Mouse (Mus musculus) ZHBTc4 (cell line): Measurements from ENCODE around the gene Adgrl1.

Source experiments
- DNase-seq: peaks from one replicate; pipeline ENCODE4 v3.0.0-alpha.2; 2011; ENCODE audit warnings: low read depth, low spot score

Adgrl1 gene

DNA sequence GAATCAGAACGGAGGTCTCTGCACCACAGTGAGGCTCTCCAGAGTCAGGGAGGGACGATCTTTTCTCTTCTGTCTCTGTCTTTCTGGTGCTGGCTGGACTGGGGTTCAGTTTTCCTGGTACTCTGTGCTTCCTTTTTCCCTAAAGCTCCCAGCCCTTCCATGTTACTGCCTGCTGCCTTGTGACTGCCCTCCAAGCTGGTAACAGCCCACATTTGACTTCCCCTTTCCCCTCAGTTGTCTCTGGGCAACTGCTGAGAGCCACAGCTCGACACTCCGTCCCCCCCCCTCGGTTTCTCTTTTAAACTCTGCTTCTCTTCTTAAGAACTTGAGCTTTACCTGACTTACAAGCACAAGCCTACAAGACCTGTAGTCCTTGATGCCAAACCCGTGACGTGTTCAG lies 89.3 kb downstream of the Adgrl1 start:
- no peak for DNase-seq

DNA sequence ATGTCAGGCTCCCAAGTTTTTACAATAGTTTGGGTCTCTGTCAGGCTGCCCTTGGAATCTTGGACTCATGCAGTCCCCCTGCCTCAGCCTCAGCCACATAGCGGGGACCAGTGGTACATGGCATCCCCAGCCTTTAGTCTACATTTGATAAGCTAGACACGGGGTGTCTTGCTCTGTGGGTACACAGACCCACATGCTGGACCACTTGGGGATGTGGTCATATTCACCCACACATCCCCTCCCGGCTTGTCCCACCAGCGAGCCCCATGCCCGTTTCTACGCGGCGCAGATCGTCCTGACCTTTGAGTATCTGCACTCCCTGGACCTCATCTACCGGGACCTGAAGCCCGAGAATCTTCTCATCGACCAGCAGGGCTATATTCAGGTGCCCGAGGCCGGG lies 90.3 kb downstream of the Adgrl1 start:
- DNase-seq: no peak
